Mouse (Mus musculus) B cell, adult 2 months (primary cell): ENCODE data around the gene Grap2.

ENCODE experiments used
- DNase-seq, 2 experiments: peaks; one replicate each; pipeline ENCODE4 v3.0.0; 2022

The Grap2 gene

DNA sequence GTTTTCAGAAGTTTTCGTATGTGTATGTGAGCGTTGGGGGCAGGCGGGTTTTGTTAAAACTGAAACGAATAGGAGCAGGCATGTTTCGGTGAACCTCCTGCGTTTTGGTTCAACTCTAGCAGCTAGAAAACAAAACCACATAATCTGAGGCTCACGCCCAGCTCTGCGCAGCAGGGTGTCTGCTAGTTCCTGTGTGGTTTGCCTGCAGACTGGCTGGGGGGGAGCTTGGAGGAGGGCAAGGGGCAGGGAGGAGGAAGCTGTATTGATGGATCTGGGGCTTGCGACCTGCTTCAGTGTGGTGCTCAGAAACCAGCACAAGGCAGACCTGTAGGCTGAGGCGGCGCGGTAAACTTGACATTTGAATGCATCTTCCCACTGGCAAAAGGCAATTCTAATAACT lies at the start of gene Grap2:
Gene Grap2, plus strand, starts transcription at position 304 of the 400 bp plus-strand sequence.
- peak; percentile 75 to 78 for DNase-seq

DNA sequence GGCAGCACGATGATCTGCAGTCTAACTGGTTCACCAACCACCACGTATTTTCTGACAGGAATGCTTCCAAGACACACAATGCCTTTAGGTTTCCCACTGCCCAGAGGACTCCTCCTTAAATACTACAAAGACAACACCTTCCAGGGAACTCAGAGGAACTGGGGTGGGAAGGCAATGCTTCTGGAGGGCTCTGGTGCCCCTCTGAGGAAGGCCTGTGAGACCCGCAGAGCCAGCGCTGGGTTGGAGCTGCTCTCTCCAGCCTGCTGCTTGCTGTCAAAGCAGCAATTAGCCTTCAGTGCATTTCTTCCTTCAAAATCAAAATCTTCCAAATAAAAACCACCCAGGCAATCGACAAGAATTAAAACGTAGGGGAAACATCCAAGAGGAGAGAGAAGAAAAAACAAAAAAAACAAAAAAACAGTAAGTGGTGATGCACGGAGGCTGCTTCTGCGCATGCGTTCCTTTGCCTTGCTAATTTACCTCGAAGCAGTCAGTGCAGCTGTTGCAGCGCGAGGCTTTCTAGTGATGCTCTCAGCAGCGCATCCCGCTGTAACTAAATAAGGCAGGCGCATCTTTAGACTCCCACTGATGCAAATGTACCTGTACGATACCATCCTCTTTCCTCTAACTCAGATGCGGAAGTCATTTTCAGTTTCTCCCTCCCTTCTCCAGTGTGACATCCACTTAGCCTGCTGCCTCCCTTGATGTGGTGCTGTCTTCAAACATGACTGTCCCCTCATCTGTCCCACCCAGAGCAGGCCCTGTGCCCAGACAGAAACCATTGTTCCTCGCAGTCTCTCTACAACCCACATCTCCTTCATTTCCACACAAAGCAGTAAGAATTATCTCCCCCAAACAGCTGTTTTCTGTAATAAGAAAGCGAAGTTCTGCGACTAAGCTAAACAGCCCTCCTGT lies 42.2 kb upstream of the Grap2 start:
- no peak for DNase-seq

DNA sequence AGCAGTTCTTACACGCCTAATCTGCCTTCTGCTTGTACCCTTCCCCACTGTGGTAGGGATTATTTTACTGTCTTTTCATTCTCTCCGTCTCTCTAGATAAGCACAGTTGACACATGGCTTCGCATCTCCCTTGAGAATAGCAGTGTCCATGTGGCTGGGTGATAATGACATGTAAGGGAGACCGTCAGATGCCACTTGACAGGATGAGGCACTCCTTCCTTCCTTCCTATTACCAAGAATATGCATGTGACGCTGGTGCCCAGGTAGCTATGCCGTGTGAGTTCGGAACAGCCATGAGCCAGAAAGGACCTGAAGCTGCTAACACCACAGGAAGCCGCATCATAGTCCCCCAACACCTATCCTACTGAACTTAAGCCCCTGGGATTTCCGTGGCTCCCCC lies 41.4 kb upstream of the Grap2 start:
- DNase-seq = peak; percentile 45 to 55

DNA sequence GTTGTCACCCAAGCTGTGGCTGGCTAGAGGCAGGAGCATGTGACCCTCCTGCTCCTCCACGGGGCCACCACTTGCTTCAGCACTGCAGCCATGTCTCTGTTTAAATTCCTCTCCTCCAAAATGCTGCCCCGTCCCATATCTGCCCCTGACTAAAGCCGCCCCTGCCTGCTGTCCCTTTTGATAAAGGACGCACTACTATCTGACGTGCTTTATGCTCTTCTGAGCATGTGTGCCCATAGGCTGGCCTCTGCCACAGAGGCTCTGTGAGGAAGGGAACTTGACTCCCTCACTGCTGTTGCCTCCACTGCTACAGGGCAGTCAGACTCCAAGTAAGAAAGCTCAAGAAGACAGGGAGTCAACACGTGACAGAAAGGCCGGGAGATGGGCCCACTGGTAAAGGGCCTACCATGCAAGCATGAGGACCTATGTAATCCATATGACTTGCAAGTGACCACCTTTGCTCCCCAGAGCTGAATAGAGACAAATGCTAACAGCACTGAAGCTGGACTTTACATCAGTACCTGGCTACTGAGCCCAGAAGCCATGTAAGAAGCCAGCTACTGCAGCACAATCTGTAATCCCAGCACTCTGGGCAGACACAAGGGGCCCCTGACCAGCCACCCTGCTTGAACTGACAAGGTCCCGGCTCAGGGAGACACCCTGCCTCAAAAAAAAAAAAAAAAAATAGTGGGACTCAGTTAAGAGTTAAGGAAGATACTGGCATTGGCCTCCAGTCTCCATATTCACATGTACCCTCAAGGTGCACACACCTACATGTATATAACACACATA lies 39.9 kb upstream of the Grap2 start:
- DNase-seq = no peak

DNA sequence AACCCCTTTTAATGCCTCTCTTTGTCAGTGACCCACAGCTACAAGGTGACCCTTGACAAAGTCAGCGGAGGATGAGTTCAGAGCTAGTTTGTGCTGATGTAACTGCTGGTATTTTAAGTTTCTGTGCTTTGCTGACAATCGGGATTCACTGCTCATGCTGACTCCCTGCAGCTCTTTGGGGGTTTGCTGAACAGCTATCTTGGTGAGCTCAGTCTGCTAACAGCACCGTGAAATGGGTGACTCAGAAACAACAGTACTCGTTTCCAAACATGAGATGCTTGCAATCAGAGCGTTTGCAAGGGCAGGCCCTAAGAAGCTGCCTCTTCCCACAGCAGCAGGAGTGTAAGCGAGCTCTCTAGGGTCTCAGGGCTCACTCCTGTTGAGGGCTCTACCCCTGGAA lies 39.1 kb upstream of the Grap2 start:
- DNase-seq = no peak

DNA sequence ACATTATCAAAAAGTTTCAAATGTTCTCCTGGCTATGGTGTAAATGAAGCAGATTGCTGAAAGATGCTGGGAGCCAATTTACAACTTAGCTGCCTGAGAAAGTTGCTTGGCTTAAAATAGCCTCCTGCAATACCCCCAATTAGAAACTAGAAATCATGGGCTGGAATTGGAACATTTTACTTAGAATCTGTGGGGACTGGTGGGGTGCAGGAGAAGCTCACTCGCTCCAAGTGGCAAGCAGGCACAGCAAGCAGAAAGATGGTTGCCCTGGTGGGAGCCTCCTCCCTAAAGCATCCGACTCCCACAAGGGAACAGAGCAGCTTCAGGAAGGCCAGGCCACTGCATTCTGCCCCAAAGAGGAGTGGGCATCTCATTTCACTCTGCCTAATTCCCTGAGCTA lies 36.3 kb upstream of the Grap2 start:
- DNase-seq = no peak

DNA sequence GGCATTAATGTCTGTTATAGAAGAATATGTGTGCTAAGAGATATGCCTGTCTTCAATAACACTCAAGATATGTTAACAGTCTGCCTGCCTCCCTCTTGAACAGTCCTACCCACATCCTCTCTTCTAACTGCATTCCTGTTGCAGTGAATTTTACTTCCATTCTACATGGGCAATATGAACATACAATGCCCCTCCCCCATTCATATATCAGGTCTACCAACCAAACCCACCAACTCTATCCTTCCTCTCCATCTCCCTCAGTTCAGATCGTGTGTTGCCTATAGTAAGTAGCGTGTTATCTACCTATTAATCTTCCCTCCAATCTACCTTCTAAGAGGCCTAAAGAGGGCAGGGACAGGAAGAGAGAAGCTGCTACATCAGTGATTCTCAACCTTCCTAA lies 34.3 kb upstream of the Grap2 start:
- no peak for DNase-seq

DNA sequence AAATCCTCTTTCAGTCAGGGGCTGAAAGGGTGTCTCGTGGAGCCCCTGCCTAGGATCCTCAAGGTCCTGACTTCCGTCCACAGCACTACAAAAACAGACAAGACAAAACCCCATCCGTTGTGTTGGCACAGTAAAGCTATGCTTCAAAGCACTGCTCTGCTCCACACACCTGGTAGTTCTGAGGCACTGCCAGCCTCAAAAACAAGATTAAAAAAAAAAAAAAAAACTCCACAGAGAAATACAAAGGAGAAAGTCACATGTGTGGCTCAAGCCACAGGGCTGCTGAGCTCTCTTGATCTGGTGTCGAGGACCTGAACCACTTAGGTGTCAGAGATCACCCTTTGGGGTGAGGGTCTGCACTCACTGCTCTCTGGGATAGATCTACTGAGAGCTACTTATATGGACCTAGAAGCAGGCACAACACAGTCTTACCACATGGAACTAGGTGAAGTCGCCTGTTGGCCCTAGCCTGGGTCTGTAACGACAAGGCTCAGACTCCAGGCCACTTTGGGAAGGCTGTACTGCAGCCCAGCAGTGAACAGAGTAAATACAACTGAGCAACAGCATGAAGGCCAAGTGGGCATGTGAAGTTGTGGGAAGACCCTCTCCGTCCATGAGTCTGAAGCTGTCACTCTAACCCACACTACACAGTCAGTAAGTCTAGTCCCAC lies 33.6 kb upstream of the Grap2 start:
- DNase-seq = no peak

DNA sequence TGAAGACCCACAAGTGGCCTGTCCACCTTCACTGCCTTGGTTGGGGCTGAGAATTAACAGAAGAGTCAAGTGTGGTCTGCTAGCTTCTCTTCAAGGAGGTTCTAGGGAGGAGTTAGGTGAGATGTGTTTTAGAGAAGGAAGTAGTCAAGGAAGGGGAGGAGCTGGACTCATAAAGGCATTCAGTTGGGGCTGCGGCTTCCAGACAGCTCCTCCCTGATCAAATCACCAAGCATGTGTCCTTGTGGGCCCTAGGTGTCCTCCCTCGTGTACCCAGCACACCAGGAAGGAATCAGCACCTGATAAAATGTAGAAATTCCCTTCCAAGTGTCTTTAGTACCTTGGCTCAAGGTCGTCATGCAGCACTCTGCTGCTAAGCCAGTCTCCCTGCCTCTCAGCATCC lies 28.3 kb upstream of the Grap2 start:
- DNase-seq = peak; percentile 35 to 37

DNA sequence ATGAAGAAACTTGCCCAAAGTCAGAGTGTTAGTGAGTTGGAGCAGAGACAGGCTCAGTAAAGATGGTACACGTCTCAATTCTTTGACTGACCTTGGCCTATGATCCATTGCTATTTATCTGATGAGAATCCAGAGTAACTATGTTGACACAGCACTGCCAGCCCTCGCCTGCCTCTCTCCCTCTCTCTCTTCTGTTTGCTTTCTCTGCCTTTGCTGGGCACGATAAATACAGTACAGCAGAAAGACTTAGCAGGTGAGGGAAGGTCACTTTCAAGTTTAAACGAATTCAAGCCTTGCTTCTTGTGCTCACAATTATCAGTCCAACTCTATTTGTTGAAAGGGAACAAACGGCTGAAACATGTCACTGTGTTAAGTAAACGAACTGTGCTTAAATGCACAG lies 27.0 kb upstream of the Grap2 start:
- no peak for DNase-seq

DNA sequence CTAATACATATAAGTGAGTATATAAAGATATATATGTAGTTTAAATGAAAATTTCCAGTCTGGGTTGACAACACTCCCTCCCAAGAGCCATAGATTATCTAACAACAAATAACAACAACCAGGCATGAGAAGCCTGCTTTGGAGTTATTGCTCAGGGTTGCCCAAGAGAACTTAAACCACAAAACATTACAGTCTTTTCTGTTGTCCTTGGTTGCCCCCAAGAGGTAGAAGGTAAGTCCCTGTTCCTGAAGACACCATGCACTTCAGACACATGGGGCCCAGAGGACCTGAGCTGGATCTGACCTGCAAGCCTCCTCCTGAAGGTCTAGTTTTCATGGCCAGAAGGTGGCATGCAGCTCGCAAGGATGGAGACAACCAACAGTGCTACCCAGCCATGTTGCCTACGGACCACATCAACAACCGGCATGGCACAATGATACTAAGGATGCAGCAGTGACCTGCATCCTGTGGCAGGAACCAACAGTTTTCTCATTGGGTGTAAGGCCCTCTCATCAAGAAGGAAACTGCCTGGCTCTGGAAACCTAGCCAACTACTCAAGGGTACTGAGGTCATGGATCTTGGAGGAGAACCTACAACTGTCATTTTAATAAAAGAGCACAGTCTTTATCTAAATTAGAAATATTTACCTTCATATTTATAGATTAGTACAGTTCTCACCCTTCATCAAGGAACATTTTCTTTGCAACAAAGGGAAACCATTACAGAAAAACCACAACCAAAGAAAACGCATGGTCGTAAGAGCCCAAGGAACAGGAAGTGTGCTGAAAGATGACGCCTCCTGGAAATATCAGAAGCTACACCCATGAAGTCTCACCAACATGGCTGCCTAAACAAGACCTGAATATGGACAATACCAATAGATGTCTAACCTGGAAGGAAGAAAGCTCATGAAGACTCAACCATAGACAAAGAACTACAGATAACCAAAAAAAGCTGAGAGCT lies 17.3 kb upstream of the Grap2 start:
- DNase-seq = no peak

DNA sequence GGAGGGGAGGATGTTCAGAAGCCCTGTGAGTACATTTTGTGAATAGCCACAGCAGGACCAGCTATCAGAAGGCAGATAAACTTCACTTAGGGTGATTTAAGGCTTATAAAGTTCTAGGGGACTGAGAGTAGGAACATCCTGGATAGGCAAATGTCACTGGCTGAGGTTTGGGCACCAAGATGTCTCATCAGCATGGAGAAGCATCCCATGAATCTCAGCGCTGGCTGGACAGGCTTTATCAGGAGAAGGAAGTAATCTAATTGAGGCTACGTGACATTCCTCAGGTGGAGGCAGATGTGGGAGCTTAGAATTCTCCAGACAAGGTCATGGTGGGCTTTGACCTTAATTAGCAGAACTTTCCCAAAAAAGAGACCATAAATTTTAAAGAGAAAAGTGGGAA lies 16.4 kb upstream of the Grap2 start:
- no peak for DNase-seq

DNA sequence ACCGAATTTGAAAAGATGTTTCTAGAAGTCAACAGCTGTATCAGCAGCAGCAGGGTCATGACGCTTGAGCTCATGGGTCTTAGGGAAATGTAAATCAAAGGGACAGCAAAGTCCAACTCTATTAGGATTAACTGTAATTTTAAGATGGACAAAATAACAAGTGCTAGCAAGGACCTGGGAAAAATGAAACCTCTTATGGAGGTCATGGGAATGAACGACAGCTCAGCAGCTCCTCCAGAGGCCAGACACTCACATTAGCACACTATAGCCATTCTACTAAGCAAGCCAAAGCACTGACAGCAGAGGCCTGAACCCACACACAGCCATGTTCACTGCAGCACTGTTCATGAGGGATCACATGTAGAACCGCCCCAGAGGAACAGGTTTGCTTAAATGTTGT lies 14.6 kb upstream of the Grap2 start:
- no peak for DNase-seq

DNA sequence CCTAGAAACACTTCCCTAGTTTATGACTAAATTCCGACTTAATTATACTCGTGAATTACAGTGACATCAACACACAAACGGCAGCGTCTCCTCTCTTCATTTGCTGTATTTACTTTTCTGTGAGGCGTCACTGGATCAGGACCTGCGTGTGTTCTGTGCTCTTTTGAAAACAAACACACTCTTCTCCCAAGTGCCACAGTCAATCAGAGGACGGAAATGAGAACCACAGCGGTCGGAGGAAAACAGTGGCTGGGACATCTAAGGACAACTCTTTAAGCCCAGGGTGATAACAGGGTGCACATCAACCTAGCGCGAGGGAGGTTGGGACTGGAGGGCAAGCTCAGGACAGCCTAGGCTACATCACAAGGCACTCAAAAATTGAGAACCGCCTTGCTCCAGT lies 12.9 kb upstream of the Grap2 start:
- DNase-seq = no peak

DNA sequence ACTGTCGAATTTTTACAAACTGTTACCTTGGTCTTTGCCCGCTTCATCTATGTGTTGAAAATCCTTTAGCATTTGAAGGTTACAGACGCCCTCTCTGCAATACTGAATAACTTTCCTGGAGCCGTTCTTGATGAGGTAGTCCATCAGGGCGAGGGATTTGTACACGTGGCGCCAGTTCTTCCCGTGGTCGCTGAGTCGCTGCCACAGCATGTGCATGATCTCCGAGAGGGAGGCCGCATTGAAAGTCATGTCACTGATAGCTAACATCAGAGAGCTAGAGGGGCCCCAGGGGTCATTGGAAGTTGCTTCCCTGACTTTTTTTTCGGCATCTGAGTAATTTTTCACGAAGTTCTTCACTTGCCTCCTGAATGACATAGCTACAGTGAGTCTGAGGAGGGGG lies 12.4 kb upstream of the Grap2 start:
- no peak for DNase-seq

DNA sequence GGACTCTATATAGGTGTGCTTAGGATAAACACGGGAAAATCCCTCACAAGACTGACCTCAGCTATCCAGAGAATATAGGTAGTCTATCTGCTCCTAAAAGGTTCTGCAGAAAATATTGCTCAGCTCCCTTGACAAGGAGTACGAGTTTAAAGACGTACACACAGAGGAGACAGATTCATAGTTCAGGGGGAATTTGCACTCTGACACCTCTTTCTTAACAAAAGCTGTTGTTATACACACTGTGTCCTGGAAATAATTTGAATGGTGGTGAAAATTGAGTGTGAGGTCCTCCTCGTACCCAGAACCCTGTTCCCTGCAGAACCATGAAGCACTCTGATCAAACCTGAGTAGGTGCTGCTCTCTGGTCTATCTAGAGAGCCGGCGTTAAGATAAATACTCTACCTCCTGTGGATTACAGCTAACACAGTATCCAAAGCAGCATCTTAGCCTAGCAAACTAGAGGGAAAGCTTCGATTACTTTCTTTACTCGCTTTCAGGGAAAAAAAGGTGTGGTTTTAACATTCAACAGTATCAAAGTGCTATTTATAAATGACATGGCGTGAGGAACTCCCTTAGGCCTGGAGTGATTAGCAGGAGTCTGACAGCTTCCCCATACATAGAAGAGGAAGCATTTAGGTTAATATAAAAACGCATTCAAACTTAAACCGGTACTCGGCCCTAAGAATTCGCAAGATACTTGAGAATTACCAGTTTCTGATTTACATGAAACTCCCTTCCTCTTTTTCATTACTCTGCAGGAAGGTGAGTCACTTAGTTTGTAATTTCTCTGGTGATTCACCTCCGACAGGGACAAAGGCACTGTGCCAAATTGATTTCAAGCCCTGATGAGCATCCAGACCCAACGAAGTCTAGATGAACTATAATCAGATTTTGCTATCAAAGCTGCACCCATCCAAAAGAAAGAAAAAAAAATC lies 11.5 kb upstream of the Grap2 start:
- peak; percentile 60 to 71 for DNase-seq

DNA sequence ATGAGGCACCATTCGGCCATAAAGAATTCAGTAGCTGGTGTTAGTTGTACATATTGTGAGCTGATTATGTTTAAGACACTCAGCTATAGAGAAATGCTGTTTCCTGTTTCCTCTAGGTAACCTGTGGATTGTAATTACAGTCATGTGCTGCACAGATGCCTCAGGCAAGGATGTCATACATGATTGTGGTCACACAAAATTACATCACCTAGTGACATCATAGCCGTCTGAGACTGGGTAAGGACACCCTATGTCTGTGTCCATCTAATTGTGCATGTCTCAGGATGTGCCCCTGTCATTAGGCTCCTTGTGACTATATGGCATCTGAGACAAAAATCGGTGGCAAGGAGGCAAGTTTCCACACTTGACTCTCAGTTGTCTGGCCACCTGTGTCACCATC lies 9.9 kb upstream of the Grap2 start:
- DNase-seq = peak in 1 of 2 experiments; percentile 52

DNA sequence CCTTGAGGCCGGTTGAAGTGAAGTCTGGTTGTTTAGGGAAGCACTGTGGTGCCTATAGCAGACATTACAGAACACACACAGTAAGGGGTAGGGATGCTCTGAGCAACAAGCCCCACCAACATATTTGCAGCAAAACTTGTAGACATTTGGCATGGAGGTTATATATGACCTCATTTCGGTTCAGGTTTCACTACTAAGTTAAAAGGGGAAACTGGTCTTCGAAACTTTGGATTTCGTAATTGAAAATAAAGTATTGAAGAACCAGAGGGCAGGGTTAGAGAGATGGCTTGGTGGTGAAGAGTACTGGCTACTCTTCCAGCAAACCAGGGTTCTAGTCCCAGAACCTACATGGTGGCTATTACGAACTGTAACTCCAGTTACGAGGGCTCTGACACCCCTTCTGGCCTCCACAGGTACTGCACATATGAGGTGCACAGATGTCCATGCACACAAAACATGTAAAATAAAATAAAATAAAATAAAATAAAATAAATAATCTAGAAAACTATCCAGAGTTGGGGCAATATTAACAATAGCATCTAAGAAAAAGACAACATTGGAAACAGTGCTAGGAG lies 8.7 kb upstream of the Grap2 start:
- peak; percentile 60 to 62 for DNase-seq

DNA sequence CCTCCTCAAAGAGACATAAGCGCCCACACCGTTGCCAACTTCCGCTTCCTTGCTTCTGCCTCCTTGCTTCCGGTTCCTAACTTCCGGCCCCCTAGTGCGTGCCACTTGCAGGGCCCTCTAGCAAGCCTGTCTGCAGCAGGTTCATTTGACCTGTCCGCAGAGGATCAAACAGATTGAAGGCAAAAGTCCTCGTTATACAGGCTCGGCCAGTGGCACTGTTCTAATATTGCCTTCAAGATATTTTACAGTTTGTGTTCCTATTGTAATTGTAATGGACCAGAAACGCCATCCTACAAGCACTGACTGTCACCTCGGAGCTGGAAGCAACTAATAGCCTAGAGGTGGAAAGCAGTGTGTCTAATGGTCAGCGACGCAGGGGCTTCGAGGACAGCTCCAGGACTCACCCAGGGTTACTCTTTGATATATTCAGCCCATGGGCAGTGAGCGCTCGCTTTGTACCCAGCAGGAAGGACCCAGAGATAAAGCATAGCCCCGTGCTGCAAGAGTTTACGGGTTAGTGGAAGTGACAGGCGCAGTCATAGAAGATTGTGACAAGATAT lies 7.2 kb upstream of the Grap2 start, which contains the start of gene Enthd1:
Gene Enthd1, minus strand, starts transcription at position 51 of the 560 bp plus-strand sequence.
- no peak for DNase-seq

DNA sequence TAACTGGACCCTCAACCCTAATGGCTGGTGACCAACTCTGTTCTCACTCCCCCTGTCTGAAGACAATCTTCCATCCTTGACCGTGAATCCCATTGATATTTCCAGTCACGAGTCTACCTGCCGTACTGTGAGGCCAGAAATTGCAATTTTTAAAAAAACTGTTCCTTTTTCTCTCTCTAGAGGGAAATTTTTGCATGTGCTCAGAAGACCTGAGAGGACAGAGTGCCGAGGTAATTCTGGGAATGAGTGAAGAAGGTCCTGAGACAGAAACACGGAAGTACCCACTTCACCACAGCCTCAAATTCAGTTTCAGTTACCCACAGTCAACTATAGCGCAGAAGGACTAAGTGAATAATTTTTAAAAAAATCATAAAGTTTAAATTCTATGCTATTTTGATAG lies 5.7 kb upstream of the Grap2 start:
- DNase-seq = no peak
